Mouse (Mus musculus): Measurements from ENCODE around the gene Lamb3.

Lamb3 gene

DNA sequence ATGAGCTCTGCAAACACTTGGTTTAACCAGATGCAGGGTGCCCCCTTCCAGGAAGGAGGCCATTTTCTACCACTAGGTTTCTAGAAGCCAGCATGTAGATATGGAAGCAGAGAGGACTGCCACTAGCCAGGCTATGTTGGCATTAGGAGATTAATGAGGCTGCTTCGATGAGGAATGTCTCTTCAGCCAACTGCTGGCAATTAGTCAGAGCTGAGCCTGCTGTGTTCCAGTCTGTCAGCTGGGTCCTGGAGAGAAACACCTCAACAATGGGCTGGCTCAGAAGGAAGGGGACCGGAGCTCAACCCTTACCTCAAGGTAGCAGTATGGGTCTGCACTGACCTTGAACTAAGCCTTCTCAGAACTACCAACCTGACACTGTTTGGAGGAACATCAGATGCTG lies 179.7 kb downstream of the Lamb3 start:
- no peak for DNase-seq (ENCODE audit: low read depth)

- no peak for DNase-seq (ENCODE audit: low read depth)
Observed at GRCm38 (mm10) chr1:193389505-193389904, 182.0 kb downstream of the Lamb3 start.

DNA sequence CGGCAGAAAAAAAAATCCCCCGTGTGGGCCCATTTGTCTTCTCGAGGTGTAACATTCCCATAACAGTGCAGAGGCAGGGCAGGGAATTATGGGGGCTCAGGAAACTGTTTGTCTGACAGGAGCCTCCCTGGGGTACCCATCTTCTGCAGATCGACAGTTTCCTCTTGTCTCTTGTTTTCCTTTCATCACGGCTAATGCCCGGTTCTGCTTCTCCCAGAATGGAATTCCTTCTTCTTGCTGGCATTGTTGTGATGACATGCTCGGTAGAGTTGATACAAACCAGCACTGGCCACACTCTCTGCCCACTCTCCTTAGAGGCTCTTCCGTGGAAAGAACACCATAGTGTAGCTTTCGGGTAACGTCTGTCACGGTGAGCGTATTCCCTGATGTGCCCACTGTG lies 182.5 kb downstream of the Lamb3 start:
- no peak for DNase-seq (ENCODE audit: low read depth)

DNA sequence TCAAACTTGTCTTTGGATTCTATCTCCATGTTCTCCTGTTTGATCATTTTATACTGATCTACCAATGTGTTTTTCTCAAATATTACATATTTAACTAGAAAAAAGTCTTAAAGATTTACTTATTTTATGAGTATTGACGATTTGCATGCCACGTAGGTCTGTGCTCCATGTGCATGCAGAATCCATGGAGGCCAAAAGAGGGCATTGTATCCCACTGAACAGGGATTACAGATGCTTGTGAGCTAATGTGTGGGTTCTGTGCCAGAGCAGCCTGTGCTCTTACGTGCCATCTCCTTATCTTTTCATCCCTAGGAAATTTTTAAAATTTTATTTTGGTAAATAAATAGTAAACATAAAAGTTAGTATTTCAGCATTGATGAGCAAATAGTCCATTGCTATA lies 184.8 kb downstream of the Lamb3 start:
- DNase-seq (ENCODE audit: low read depth): no peak

Data from induced T-regulatory cell, adult 2 months (primary cell).